In genomic region chr14:8403310-8403709, GRCm38 (mm10) we compare ENCODE assay signal across 35 mouse cellular contexts. TPM values are rescaled to one million over a fixed set of nuclear protein-coding genes. Genes with fewer than 3 reads are reported as not detected.
"Had no signal": no experiment of that assay in that cellular context is flagged by ENCODE, and none has a peak within 500 bp of the region (broad histone marks: within the 10 kb centered on the region; RNA-seq: fewer than 3 reads in every experiment).

No protein-coding gene starts in this region.

- DNase-seq: gastrocnemius, adult 2 months; gastrocnemius, postnatal 10 days; gastrocnemius, postnatal 25 days; heart, adult 18-20 months; heart, postnatal 10 days; heart, postnatal 4 days; kidney, adult 18-20 months; kidney, adult 8-10 months; kidney, postnatal 10 days; kidney, postnatal 25 days; kidney, postnatal 4 days; liver; liver, embryonic 13.5 days had no signal

- H3K27ac ChIP-seq: gastrocnemius, adult 2 months; heart, embryonic 10.5 days; hindbrain, embryonic 10.5 days; hindbrain, embryonic 14.5 days; intestine, embryonic 15.5 days; layer of hippocampus, adult 2 months; left cerebral cortex, adult 2 months; limb, embryonic 10.5 days; limb, embryonic 12.5 days; liver, embryonic 13.5 days; liver, embryonic 15.5 days had no signal

- H3K9ac ChIP-seq: heart, embryonic 12.5 days; hindbrain, embryonic 14.5 days; intestine, embryonic 15.5 days; limb, embryonic 12.5 days; liver, embryonic 13.5 days; liver, embryonic 15.5 days had no signal

- H3K4me1 ChIP-seq: heart, embryonic 10.5 days; heart, embryonic 12.5 days; intestine, embryonic 15.5 days; liver, embryonic 13.5 days; liver, embryonic 15.5 days had no signal

- H3K4me2 ChIP-seq: heart, embryonic 12.5 days; hindbrain, embryonic 14.5 days; intestine, embryonic 15.5 days; limb, embryonic 12.5 days; liver, embryonic 11.5 days; liver, embryonic 13.5 days; liver, embryonic 15.5 days had no signal

- H3K36me3 ChIP-seq: heart, embryonic 10.5 days; heart, embryonic 12.5 days; hindbrain, embryonic 10.5 days; intestine, embryonic 15.5 days; limb, embryonic 10.5 days; limb, embryonic 12.5 days; liver, embryonic 13.5 days; liver, embryonic 15.5 days had no signal

- H3K27me3 ChIP-seq: heart, embryonic 12.5 days; intestine, embryonic 15.5 days; limb, embryonic 12.5 days; liver, embryonic 13.5 days; liver, embryonic 15.5 days had no signal

- ATAC-seq: hindbrain, embryonic 16.5 days; inflammation-experienced regulatory T-cells, adult 6 months; intestine, embryonic 15.5 days; intestine, postnatal 0 days had no signal

- H3K4me3 ChIP-seq: gastrocnemius, adult 2 months; heart, embryonic 10.5 days; heart, embryonic 12.5 days; hindbrain, embryonic 10.5 days; intestine, embryonic 15.5 days; layer of hippocampus, adult 2 months; left cerebral cortex, adult 2 months; limb, embryonic 10.5 days; limb, embryonic 12.5 days; liver, embryonic 13.5 days; liver, embryonic 15.5 days had no signal

- H3K9me3 ChIP-seq: heart, embryonic 10.5 days; heart, embryonic 12.5 days; hindbrain, embryonic 10.5 days; intestine, embryonic 15.5 days; limb, embryonic 10.5 days; limb, embryonic 12.5 days; liver, embryonic 13.5 days; liver, embryonic 15.5 days had no signal

RNA-seq across cellular contexts. Expression of gene Oit1, which starts 24.8 kb away (rescaled TPM):
- total RNA-seq: gastrocnemius, adult 2 months; gastrocnemius, postnatal 10 days; gastrocnemius, postnatal 25 days; gastrocnemius, postnatal 4 days; granulocyte monocyte progenitor cell, adult 5-6 weeks; heart, postnatal 10 days; heart, postnatal 25 days; heart, postnatal 4 days; layer of hippocampus, adult 2 months; layer of hippocampus, postnatal 10 days; layer of hippocampus, postnatal 25 days; left cerebral cortex, adult 2 months; left cerebral cortex, postnatal 14 days; left cerebral cortex, postnatal 36 days had no signal
- polyA plus RNA-seq: heart, embryonic 10.5 days; heart, embryonic 12.5 days; heart, embryonic 14.5 days; hindbrain, embryonic 10.5 days; hindbrain, embryonic 14.5 days; hindbrain, embryonic 16.5 days; inflammation-experienced regulatory T-cells, adult 6 months; limb, embryonic 10.5 days; limb, embryonic 12.5 days; liver, embryonic 11.5 days; liver, embryonic 13.5 days; liver, embryonic 15.5 days had no signal
